ENCODE assay signal across 9 mouse cellular contexts in genomic region chr7:29301127-29301566, GRCm38 (mm10). TPM values are rescaled to one million over a fixed set of nuclear protein-coding genes. Genes with fewer than 3 reads are reported as not detected.
A peak's percentile ranks its signal among the peaks of the same experiment; 100 is the strongest.
DNase-seq lines count a peak whose midpoint lies in the region; ATAC-seq and TF ChIP-seq lines count a peak whose summit lies in the region.
"Had no signal": no experiment of that assay in that cellular context is flagged by ENCODE, and none has a peak within 500 bp of the region (broad histone marks: within the 10 kb centered on the region; RNA-seq: fewer than 3 reads in every experiment).

No protein-coding gene starts in this region.

- H3K9me3 ChIP-seq in heart, embryonic 13.5 days: no peaks in the 10 kb centered on the region
- no peaks in the 10 kb centered on the region for H3K9me3 ChIP-seq in midbrain, embryonic 15.5 days
- H3K9me3 ChIP-seq: liver, embryonic 15.5 days had no signal

- intact Hi-C loops in left cerebral cortex, adult 2 months (cut with DNase I): loop anchor here (2.0 to 5.0 kb wide), 4 partner anchors 54 to 174 kb away; partner anchors contain the start of genes Psmd8 and Ryr1

- 1% methylated on average over 7 of the region's 7 CpGs for WGBS in heart, embryonic 13.5 days
- 3% methylated on average over 7 of the region's 7 CpGs for WGBS in midbrain, embryonic 15.5 days

- H3K4me1 ChIP-seq in heart, embryonic 13.5 days: peaks cover 14% of the 10 kb centered on the region
- H3K4me1 ChIP-seq in midbrain, embryonic 15.5 days: peaks cover 20% of the 10 kb centered on the region

- no peak overlapping the region for H3K9ac ChIP-seq in heart, embryonic 13.5 days
- no peak overlapping the region for H3K9ac ChIP-seq in midbrain, embryonic 15.5 days
- H3K9ac ChIP-seq: liver, embryonic 15.5 days had no signal

- peak; percentile 59 to 82 for DNase-seq in layer of hippocampus, postnatal 25 days (ENCODE audit: extremely low spot score in 1 of 2, low spot score in 1 of 2)
- DNase-seq in layer of hippocampus, adult 8-10 months (ENCODE audit: low spot score in 2 of 2): no peak
- DNase-seq in ZHBTc4 (ENCODE audit: low read depth, low spot score): peak; percentile 90
- DNase-seq in embryo, embryonic 11 days: peak; percentile 89
- DNase-seq in left cerebral cortex, adult 2 months (ENCODE audit: extremely low spot score in 1 of 2, low spot score in 2 of 2): peak; percentile 60 to 70
- peak; percentile 60 to 74 for DNase-seq in thymus, postnatal 10 days (ENCODE audit: low spot score in 2 of 2)

- H3K4me3 ChIP-seq in heart, embryonic 13.5 days: no peak overlapping the region
- H3K4me3 ChIP-seq in left cerebral cortex, adult 2 months: no peak overlapping the region
- peak overlapping the region; percentile 20; the same call in 1 of the 2 replicates for H3K4me3 ChIP-seq in midbrain, embryonic 15.5 days
- H3K4me3 ChIP-seq: liver, embryonic 15.5 days had no signal

- H3K27ac ChIP-seq in heart, embryonic 13.5 days (replicated peaks): no peak overlapping the region
- H3K27ac ChIP-seq in left cerebral cortex, adult 2 months: no peak overlapping the region
- peak overlapping the region; percentile 70 for H3K27ac ChIP-seq in midbrain, embryonic 15.5 days
- H3K27ac ChIP-seq: liver, embryonic 15.5 days had no signal

- H3K36me3 ChIP-seq in heart, embryonic 13.5 days: no peaks in the 10 kb centered on the region
- H3K36me3 ChIP-seq in midbrain, embryonic 15.5 days (replicated peaks): no peaks in the 10 kb centered on the region
- H3K36me3 ChIP-seq: liver, embryonic 15.5 days had no signal

- peak overlapping the region; percentile 12 for H3K4me2 ChIP-seq in heart, embryonic 13.5 days
- H3K4me2 ChIP-seq in midbrain, embryonic 15.5 days: peak overlapping the region; percentile 44
- H3K4me2 ChIP-seq: liver, embryonic 15.5 days had no signal

- no peak for ATAC-seq in heart, embryonic 13.5 days (ENCODE audit: extremely low read depth, insufficient number of reproducible peaks, low FRiP score, low TSS enrichment)
- ATAC-seq in midbrain, embryonic 15.5 days (replicated peaks): no peak

- peaks cover 63% of the 10 kb centered on the region for H3K27me3 ChIP-seq in heart, embryonic 13.5 days (replicated peaks)
- H3K27me3 ChIP-seq in midbrain, embryonic 15.5 days (replicated peaks): no peaks in the 10 kb centered on the region

- peak; percentile 70 for TF ChIP-seq CTCF in left cerebral cortex, adult 2 months (IDR thresholded peaks at IDR 0.05)

RNA-seq across cellular contexts. Expression of gene Dpf1, which starts 2.6 kb away (rescaled TPM):
- total RNA-seq in layer of hippocampus, postnatal 25 days (2021): 100 to 1,000 TPM; 100 to 111 TPM
- 100 to 1,000 TPM in 2 of 4 experiments, 10 to 100 TPM in 2; 91.6 to 116 (median 104) TPM for total RNA-seq in layer of hippocampus, adult 8-10 months (2022)
- polyA plus RNA-seq in heart, embryonic 13.5 days (2015; fragmentation: Nextera tagmentation; extraction: Ambion mirVana): 2.0 and 3.7 TPM in 2 replicates
- total RNA-seq in left cerebral cortex, adult 2 months (2021): 100 to 1,000 TPM; 114 to 128 TPM
- polyA plus RNA-seq in midbrain, embryonic 15.5 days (2015; fragmentation: Nextera tagmentation; extraction: Ambion mirVana): 256 and 261 TPM in 2 replicates

RNA-seq across cellular contexts. Expression of gene Ppp1r14a, which starts 12.0 kb away (rescaled TPM):
- total RNA-seq in layer of hippocampus, postnatal 25 days (2021): 10 to 100 TPM; 28.5 to 30.7 TPM
- total RNA-seq in layer of hippocampus, adult 8-10 months (2022): 10 to 100 TPM; 25.8 to 40.8 (median 33.5) TPM
- polyA plus RNA-seq in heart, embryonic 13.5 days (2015; fragmentation: Nextera tagmentation; extraction: Ambion mirVana): 13.3 and 14.9 TPM in 2 replicates
- 10 to 100 TPM; 15.1 to 18.2 TPM for total RNA-seq in left cerebral cortex, adult 2 months (2021)
- polyA plus RNA-seq in midbrain, embryonic 15.5 days (2015; fragmentation: Nextera tagmentation; extraction: Ambion mirVana): 3.3 and 4.3 TPM in 2 replicates

RNA-seq across cellular contexts. Expression of gene Spint2, which starts 19.4 kb away (rescaled TPM):
- 10 to 100 TPM; 17.6 to 19.2 TPM for total RNA-seq in layer of hippocampus, postnatal 25 days (2021)
- 10 to 100 TPM; 22.3 to 30.6 (median 25.9) TPM for total RNA-seq in layer of hippocampus, adult 8-10 months (2022)
- polyA plus RNA-seq in heart, embryonic 13.5 days (2015; fragmentation: Nextera tagmentation; extraction: Ambion mirVana): 111 and 116 TPM in 2 replicates
- 10 to 100 TPM; 26.4 to 27.8 TPM for total RNA-seq in left cerebral cortex, adult 2 months (2021)
- 72.4 and 77.3 TPM in 2 replicates for polyA plus RNA-seq in midbrain, embryonic 15.5 days (2015; fragmentation: Nextera tagmentation; extraction: Ambion mirVana)

RNA-seq across cellular contexts. Expression of gene 2200002D01Rik, which starts 52.9 kb away (rescaled TPM):
- under 1 TPM in 1 of 2 experiments, not detected in 1; 0.37 TPM for total RNA-seq in layer of hippocampus, postnatal 25 days (2021)
- total RNA-seq in layer of hippocampus, adult 8-10 months (2022): 1 to 10 TPM in 1 of 4 experiments, under 1 TPM in 2, not detected in 1; 0.52 to 1.2 (median 0.92) TPM
- polyA plus RNA-seq in heart, embryonic 13.5 days (2015; fragmentation: Nextera tagmentation; extraction: Ambion mirVana): 5.7 and 7.3 TPM in 2 replicates
- under 1 TPM in 1 of 2 experiments, not detected in 1; 0.32 TPM for total RNA-seq in left cerebral cortex, adult 2 months (2021)
- 1.1 and 1.5 TPM in 2 replicates for polyA plus RNA-seq in midbrain, embryonic 15.5 days (2015; fragmentation: Nextera tagmentation; extraction: Ambion mirVana)

Comparison
In these comparisons a context has a peak if more than half of its experiments do, and no peak if none do; other contexts are left out.
1. DNase-seq: peak in layer of hippocampus, postnatal 25 days (2 of 2), ZHBTc4 (single experiment), embryo, embryonic 11 days (single experiment), left cerebral cortex, adult 2 months (2 of 2) and thymus, postnatal 10 days (2 of 2); none in layer of hippocampus, adult 8-10 months (0 of 2).